Mouse (Mus musculus): Measurements from ENCODE around the gene Lias. TPM values are rescaled to one million over a fixed set of nuclear protein-coding genes. Genes with fewer than 3 reads are reported as not detected.

Lias gene
- total RNA-seq (2021) (10 to 100 TPM; 46.0 to 62.3 TPM), polyA plus RNA-seq (2012; rRNA removed) (4.9 and 5.2 TPM in 2 replicates)
- long read RNA-seq, transcript Lias-202 (11 exons, 1,668 nt) = major isoform, 53 of 58 reads
- long read RNA-seq, partial matches to known transcripts = 2 of 58 reads
- long read RNA-seq, other reads (novel, unspliced or antisense) = 2 of 58 reads

- DNase-seq = peak; percentile 98
Observed at GRCm38 (mm10) chr5:65390648-65391644, at the start of gene Lias, which contains the start of gene Rpl9. Lias (plus strand) TSS chr5:65391497. Rpl9 (minus strand) TSS chr5:65391444.

DNA sequence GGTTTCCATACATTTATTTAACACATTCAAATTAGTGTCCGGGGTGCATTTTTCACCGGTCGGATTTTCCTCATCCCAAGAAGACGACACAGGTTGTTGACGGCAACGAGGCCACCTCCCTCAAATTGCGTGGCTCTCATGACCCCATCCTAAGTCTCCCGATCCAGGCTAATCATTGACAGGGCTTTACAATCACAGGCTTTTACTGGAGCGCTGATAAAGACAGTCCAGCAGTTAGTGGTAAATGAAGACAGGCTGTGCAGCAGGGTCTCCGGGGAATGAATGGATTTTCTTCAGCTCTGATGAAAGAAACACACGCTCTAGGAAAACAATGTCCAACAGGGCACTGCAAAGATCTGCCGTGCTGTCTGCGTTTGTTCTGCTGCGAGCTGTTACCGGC is 43.1 kb upstream of the Lias start, which contains the start of gene Klb:
TSS of gene Klb (plus strand) at position 147 of the 400 bp plus-strand sequence.
- DNase-seq = no peak

DNA sequence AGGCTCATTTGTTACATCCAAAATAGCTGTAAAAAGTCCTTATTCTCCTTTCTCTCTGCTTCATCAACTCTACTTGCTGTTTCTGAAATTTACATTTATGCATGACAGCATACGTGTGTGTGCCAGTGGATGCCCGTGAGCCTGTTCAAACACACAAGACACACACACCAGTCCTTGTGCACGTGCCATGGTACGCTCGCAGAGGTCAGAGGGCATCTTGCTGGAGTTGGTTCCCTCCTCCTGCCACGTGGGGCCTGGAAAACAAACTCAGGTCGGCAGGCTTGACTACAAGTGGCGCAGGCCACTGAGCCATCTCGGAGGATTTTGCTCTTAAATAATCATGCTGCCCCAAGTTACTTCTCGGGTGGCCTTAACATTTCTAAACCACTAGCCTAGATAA is 40.8 kb upstream of the Lias start:
- DNase-seq = no peak

DNA sequence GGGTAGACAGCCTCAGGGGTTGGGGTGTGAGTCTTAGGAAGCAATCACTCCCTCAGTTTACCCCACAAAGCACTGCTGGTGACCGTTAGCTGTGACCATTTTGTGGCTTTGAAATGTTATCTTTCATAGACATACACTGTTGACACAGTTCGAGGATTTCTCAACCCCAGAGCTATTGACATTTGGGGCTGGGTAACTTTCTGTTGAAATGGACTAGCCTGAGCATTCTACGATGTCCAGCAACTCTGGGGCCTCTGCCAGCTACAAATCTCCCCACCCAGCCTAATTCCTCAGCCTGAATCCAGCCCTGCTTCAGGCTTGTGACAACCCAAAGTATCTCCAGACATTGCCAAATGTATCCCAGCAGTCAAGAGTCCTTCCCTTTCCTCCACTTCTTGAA is 37.2 kb upstream of the Lias start:
- peak; percentile 43 for DNase-seq

DNA sequence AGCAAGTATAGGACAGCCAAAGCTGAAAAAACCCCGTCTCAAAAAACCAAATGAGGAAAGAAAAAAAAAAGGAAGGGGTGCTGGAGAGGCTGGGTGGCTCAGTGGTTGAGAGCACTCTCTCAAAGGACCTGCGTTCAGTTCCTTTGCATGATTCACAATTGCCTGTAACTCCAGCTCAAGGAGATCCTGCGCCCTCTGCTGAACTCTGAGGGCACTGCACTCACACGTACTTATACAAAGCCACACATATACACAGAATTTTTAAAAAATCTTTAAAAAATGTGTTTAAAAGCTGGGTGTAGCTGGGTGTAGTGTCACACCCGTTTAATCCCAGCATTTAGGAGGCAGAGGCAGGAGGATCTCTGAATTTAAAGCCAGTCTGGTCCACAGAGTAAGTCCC is 36.3 kb upstream of the Lias start:
- DNase-seq = no peak

- peak; percentile 47 for DNase-seq
Observed at GRCm38 (mm10) chr5:65356851-65357250, 34.4 kb upstream of the Lias start.

DNA sequence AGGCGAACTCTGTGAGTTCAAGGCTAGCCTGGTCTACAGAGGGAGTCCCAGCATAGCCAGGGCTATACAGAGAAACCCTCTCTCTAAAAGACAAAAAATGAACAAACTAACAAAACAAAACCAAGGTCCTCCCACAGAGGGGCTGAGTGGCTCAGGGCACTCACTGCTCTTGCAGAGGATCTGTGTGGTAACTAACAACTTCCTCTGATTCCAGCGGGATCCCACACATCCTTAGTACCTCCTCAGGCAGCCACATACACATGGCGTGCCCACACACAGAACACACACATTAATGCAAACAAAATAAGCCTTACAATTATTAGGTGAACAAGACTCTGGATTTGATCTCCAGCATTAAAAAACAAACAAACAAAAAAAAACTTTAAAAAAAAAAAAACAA is 33.5 kb upstream of the Lias start:
- no peak for DNase-seq

GRCm38 (mm10) chr5:65367837-65368236 is 23.5 kb upstream of the Lias start:
- no peak for DNase-seq

GRCm38 (mm10) chr5:65371551-65371950 is 19.7 kb upstream of the Lias start:
- no peak for DNase-seq

DNA sequence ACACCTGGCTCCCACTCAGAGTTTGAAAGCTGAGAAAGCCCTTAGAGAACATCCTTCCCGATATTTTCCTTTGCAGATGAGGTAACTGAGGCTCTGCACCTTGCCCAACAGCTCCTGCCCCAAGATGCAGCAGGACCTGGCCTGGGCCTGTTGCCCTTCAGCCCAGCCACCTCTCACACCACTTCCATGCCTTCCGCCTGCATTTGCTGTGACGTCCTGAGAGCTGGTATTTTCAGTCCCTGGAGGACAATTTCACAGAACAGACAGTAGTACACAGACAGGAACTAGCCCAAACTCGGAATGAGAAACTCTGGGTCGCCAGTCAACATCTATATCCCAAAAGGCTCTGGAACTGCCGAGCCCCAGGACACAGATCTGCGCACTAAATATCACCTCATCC is 16.6 kb upstream of the Lias start:
- no peak for DNase-seq

GRCm38 (mm10) chr5:65385704-65386103 is 5.6 kb upstream of the Lias start:
- DNase-seq = no peak

DNA sequence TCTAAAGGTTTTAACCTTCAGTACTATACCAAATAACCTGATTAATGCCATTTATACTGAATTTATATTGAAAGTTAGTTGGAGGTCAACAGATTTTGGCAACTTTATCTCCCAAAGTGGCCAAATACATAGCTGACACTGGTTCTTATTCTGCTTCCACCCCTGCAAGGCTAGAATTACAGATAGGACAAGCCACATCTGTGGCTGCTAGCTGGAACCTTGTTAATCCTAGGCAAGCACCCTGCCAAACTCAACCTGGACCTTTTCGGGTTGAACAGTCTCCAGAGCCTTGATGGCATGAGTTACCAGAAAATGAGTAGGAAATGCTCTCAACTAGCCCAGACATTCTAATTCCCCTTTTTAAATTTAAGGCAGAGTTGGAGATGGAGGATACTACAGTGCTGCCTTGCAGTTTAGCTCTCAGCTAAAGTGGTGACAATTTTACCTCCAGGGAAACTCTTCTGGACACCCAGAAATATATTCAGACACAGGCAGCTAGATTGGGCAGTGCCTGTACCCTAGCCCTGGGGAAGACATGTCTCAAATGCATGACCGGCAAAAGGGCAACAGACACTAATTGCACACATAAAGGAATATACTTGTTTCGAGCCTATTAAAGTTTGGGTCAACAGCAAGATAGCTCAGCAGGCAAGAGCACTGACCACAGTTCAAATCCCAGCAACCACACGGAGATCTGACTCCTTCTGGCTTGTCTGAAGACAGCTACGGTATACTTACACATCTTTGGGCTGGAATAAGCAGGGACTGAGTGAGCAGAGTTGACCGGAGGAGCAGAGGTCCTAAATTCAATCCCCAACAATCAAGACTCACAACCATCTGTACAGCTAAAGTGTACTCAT is 4.1 kb upstream of the Lias start:
- no peak for DNase-seq

GRCm38 (mm10) chr5:65391753-65392152 is 456 bp downstream of the Lias start:
- no peak for DNase-seq

- no peak for DNase-seq
Observed at GRCm38 (mm10) chr5:65394425-65394824, 3.1 kb downstream of the Lias start.

DNA sequence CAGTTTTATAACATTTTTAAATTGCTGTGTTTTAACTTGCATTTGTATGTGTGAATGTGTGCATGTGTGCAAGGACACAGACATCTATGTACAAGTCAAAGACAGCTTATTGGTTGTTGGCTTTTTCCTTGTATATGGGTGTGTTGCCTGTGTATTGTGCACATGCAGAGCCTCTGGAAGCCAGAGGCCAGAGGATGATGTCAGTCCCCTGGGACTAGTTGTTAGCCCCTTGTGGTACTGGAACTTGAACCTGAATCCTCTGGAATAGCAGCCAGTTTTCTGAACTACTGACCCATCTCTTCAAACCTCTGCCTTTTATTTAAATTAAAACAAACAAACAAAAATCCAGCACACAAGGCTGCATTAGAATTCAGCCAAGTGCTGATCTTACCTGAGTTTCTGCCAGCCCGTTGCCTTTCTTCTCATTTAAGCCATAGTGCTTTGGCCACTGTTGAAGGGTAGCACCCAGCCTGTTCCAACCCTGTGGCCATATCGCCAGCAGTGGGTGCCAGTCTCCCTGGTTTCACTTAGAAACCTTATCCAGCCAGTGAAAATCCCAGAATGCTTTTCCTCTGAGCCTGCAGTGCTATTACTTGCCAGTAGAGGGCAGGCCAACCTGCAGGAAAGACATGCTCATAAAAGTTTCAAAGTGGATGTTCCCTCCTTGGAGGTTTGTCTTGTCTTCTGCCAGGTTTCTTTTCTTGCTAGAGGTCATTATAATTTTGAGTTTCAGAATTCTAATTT is 10.1 kb downstream of the Lias start:
- DNase-seq = peak; percentile 84

- DNase-seq = no peak
Observed at GRCm38 (mm10) chr5:65407989-65408388, 16.7 kb downstream of the Lias start.

DNA sequence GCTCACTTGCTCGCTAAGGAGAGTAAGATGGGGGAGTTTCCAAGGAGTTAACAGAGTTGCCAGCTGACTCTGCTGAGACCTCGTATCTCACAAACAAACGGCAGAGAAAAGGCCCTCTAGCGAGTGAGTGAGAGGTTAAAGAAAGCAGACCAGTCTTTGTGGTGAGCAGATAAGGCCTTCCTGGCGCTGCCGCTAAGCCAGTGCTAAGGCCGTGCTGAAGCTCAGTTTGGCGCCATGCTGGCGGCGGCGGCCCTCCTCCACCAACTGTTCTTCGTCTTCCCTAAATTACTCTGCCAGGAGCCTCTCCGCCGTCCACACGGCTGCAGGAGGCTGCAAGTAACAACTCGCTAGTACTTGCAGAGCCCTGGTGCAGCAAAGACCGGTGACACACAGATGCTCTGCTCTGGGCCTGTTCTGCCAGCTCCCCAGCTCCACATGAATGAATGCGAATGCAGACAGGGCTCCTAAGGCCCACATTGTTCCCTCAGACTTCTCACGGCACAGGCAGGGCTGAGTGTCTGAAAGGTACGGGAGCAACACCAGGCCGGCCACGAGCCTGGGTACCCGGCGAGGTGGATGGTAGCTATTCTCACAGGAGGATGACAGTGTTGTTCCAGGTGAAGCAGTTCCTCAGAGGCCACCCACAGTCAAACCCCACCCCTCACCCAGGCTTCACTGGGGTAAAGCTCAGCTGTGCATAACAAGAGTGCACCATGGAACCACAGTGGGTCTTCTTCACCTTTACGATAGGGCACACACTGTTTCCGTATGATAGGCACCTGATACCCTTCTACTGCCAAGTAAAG is 24.6 kb downstream of the Lias start:
- no peak for DNase-seq

GRCm38 (mm10) chr5:65419136-65419535 is 27.8 kb downstream of the Lias start:
- no peak for DNase-seq

GRCm38 (mm10) chr5:65420822-65421221 is 29.5 kb downstream of the Lias start:
- DNase-seq = no peak

DNA sequence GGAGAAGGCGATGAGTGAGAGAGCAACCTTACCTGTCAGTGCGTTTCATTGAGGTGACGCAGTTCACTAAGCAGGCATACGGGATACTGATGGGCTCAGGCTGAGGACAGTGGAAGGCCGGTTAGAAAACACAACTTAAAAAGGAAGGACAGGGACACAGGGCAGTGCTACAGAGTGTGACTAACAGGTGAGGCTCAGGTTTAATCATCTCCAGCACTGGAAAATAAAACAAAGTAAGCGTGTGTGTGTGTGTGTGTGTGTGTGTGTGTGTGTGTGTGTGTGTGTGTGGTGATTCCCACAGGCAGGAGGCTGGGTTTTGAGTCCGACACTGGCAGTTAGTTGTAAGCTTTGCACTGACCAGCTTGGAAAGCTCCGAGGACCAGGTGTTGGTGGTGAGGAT is 31.5 kb downstream of the Lias start:
- no peak for DNase-seq

DNA sequence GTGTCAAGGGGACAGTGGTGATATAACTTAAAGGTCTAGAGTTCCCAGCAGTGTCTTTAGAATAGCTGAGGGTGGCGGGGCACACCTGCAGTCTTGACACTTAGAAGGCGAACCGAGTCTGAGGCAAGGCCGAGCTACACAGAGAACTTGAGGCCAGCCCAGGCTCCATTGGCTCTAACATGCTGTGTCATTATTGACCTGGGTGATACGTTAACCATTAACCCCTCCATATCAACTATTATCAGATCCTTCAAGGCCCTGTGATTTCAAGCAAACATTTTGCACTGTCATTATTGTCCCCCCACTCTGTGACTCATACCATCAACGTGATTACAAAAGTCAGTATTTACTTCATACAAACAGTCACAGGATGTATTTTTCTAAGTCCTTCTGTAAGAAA is 32.9 kb downstream of the Lias start:
- DNase-seq = peak; percentile 49

Data from adrenal gland, adult 2 months (tissue).